Comparison of ENCODE assay signal across 10 mouse cellular contexts in the genomic region with DNA sequence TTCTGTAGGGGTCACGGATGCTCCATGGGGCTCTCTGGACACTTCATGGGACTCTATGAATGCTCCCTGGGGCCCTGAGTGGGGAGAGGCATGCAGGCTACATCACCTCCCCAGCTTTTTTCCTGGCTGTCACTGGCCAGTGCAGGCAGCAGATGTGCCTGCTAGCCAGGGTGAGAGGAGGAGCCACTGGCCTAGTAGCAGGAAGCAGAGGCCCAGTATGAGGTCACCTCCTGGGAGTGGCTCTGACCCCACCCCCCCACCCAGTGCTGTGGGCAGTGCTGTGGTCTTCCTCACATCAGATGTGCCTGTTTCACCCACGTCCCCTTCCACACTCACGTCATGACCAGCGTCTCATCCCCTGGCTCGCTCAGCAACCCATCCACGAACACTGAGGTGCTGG.
DNase-seq lines count a peak whose midpoint lies in the region; ATAC-seq and TF ChIP-seq lines count a peak whose summit lies in the region.
"Had no signal": no experiment of that assay in that cellular context is flagged by ENCODE, and none has a peak within 500 bp of the region (broad histone marks: within the 10 kb centered on the region; RNA-seq: fewer than 3 reads in every experiment).

No protein-coding gene starts in this region.

- H3K4me2 ChIP-seq in hindbrain, embryonic 12.5 days (replicated peaks), result no peak overlapping the region
- no peak overlapping the region for H3K4me2 ChIP-seq in hindbrain, embryonic 16.5 days (ENCODE audit: low read length)
- H3K4me2 ChIP-seq in CH12.LX (ENCODE audit: insufficient read depth, low read depth, poor library complexity, severe bottlenecking), result no peak overlapping the region
- no peak overlapping the region for H3K4me2 ChIP-seq in midbrain, embryonic 14.5 days (ENCODE audit: low read length)
- H3K4me2 ChIP-seq: liver, embryonic 13.5 days had no signal

- H3K36me3 ChIP-seq in hindbrain, embryonic 12.5 days, result 0 out of 2 replicates have a peak, but pooled peaks cover 11% of the 10 kb centered on the region
- peaks cover 6% of the 10 kb centered on the region; the same call in 1 of the 2 replicates for H3K36me3 ChIP-seq in hindbrain, embryonic 16.5 days (ENCODE audit: control insufficient read depth, insufficient read depth, low read length)
- H3K36me3 ChIP-seq in CH12.LX (replicated peaks in 1 of 2; ENCODE audit: control insufficient read depth in 1 of 2, insufficient read depth in 1 of 2, low read length in 1 of 2), result no peaks in the 10 kb centered on the region
- peaks cover 10% of the 10 kb centered on the region; the same call in 1 of the 2 replicates for H3K36me3 ChIP-seq in midbrain, embryonic 14.5 days (ENCODE audit: control insufficient read depth, insufficient read depth, low read length)
- H3K36me3 ChIP-seq: G1E; liver, embryonic 13.5 days had no signal

- WGBS in hindbrain, embryonic 12.5 days, result 94% methylated on average over 6 of the region's 6 CpGs
- WGBS in hindbrain, embryonic 16.5 days, result 94% methylated on average over 6 of the region's 6 CpGs
- whole genome bisulfite sequencing in midbrain, embryonic 14.5 days, result 91% methylated on average over 6 of the region's 6 CpGs

- peaks cover 17% of the 10 kb centered on the region for H3K4me1 ChIP-seq in hindbrain, embryonic 12.5 days
- peaks cover 17% of the 10 kb centered on the region for H3K4me1 ChIP-seq in hindbrain, embryonic 16.5 days (ENCODE audit: control insufficient read depth, insufficient read depth, low read depth, low read length)
- peaks cover 3% of the 10 kb centered on the region in 2 experiments; a peak in 2 of 4 replicates for H3K4me1 ChIP-seq in CH12.LX (ENCODE audit: control insufficient read depth in 1 of 2, insufficient read depth in 2 of 2)
- H3K4me1 ChIP-seq in midbrain, embryonic 14.5 days (ENCODE audit: control insufficient read depth, insufficient read depth, low read length), result peaks cover 17% of the 10 kb centered on the region
- H3K4me1 ChIP-seq: liver, embryonic 13.5 days had no signal

- no peak overlapping the region for H3K4me3 ChIP-seq in hindbrain, embryonic 12.5 days
- no peak overlapping the region for H3K4me3 ChIP-seq in hindbrain, embryonic 16.5 days (ENCODE audit: low read length)
- H3K4me3 ChIP-seq in CH12.LX (replicated peaks in 1 of 3; ENCODE audit: low read depth in 2 of 3, low read length in 2 of 3, poor library complexity in 1 of 3), result peak overlapping the region; percentile 13 to 38 (median 30)
- H3K4me3 ChIP-seq in midbrain, embryonic 14.5 days (replicated peaks; ENCODE audit: low read depth, low read length), result no peak overlapping the region
- H3K4me3 ChIP-seq: liver, embryonic 13.5 days had no signal

- no peaks in the 10 kb centered on the region for H3K9me3 ChIP-seq in hindbrain, embryonic 12.5 days (replicated peaks)
- H3K9me3 ChIP-seq in hindbrain, embryonic 16.5 days (ENCODE audit: control insufficient read depth, low read length), result no peaks in the 10 kb centered on the region
- no peaks in the 10 kb centered on the region for H3K9me3 ChIP-seq in CH12.LX (replicated peaks; ENCODE audit: low read length)
- no peaks in the 10 kb centered on the region for H3K9me3 ChIP-seq in midbrain, embryonic 14.5 days (ENCODE audit: control insufficient read depth, low read length)
- H3K9me3 ChIP-seq: G1E; liver, embryonic 13.5 days had no signal

- TF ChIP-seq RAD21 in CH12.LX (IDR thresholded peaks at IDR 0.05; ENCODE audit: low read depth, low read length), result no peak

- no peak for ATAC-seq in hindbrain, embryonic 12.5 days (ENCODE audit: low FRiP score)
- no peak for ATAC-seq in hindbrain, embryonic 16.5 days
- ATAC-seq in midbrain, embryonic 14.5 days (ENCODE audit: low FRiP score, low TSS enrichment), result no peak

- H3K27me3 ChIP-seq in hindbrain, embryonic 12.5 days, result no peaks in the 10 kb centered on the region
- H3K27me3 ChIP-seq in hindbrain, embryonic 16.5 days (replicated peaks; ENCODE audit: control insufficient read depth, insufficient read depth, low read length), result no peaks in the 10 kb centered on the region; the same call in 1 of the 2 replicates
- peaks cover 67% of the 10 kb centered on the region for H3K27me3 ChIP-seq in CH12.LX (replicated peaks)
- H3K27me3 ChIP-seq in midbrain, embryonic 14.5 days (ENCODE audit: control insufficient read depth, insufficient read depth, low read length), result no peaks in the 10 kb centered on the region
- H3K27me3 ChIP-seq: liver, embryonic 13.5 days had no signal

- in situ Hi-C loops in CH12.LX (cut with MboI; ENCODE audit: low pct_ligation_motif_present, low pct_unique_long_range_greater_than_20kb, low sequenced_read_pairs), result no loop called here

- no peak for TF ChIP-seq CTCF in CH12.LX (conservative IDR thresholded peaks at IDR 0.05 in 1 of 2, IDR thresholded peaks at IDR 0.05 in 1 of 2; ENCODE audit: low read depth in 2 of 2, low read length in 2 of 2)

- no peaks in the 10 kb centered on the region for H3K79me2 ChIP-seq in CH12.LX (replicated peaks; ENCODE audit: control insufficient read depth, extremely low read depth, insufficient read depth, poor library complexity, severe bottlenecking)

- 0 out of 2 replicates have a peak overlapping the region, but pooled peaks have one; percentile 4 for H3K9ac ChIP-seq in hindbrain, embryonic 12.5 days
- no peak overlapping the region for H3K9ac ChIP-seq in hindbrain, embryonic 16.5 days (ENCODE audit: low read depth, low read length)
- H3K9ac ChIP-seq in CH12.LX (ENCODE audit: insufficient read depth, low read depth), result no peak overlapping the region
- no peak overlapping the region for H3K9ac ChIP-seq in midbrain, embryonic 14.5 days (replicated peaks; ENCODE audit: low read length)
- H3K9ac ChIP-seq: liver, embryonic 13.5 days had no signal

- DNase-seq in 3134 (ENCODE audit: extremely low read depth, insufficient read length, low spot score), result peak; percentile 23
- DNase-seq in CH12.LX (ENCODE audit: extremely low read depth), result peak; percentile 15
- no peak for DNase-seq in midbrain, embryonic 14.5 days
- DNase-seq in cerebellum, adult 8-10 months, result no peak
- DNase-seq in gastrocnemius, adult 18-20 months (ENCODE audit: low spot score), result no peak
- DNase-seq: liver, embryonic 13.5 days; right cerebral cortex, postnatal 14 days had no signal

- dilution Hi-C loops in CH12.LX (cut with MboI; ENCODE audit: extremely low pct_ligation_motif_present, extremely low pct_unique_long_range_greater_than_20kb, low sequenced_read_pairs), result no loop called here

- H3K27ac ChIP-seq in hindbrain, embryonic 12.5 days, result peak overlapping the region; percentile 67; the same call in 1 of the 2 replicates
- no peak overlapping the region for H3K27ac ChIP-seq in hindbrain, embryonic 16.5 days (ENCODE audit: low read depth, low read length)
- no peak overlapping the region for H3K27ac ChIP-seq in CH12.LX (ENCODE audit: insufficient read depth, low read depth)
- H3K27ac ChIP-seq in midbrain, embryonic 14.5 days (replicated peaks; ENCODE audit: low read depth, low read length), result peak overlapping the region; percentile 70; the same call in 1 of the 2 replicates
- H3K27ac ChIP-seq: liver, embryonic 13.5 days had no signal

- no peak for TF ChIP-seq EP300 in CH12.LX (IDR thresholded peaks at IDR 0.05; ENCODE audit: low read length)

- peak; percentile 33; the same call in 1 of the 2 replicates for TF ChIP-seq POLR2A in CH12.LX (IDR thresholded peaks at IDR 0.05; ENCODE audit: low read depth, low read length)

TF ChIP-seq in CH12.LX, 34 proteins besides CTCF, POLR2A, EP300 and RAD21:
- no peak for TF ChIP-seq SMC3 (IDR thresholded peaks at IDR 0.05; ENCODE audit: low read depth, low read length)
- no peak for TF ChIP-seq MAFK (IDR thresholded peaks at IDR 0.05; ENCODE audit: insufficient replicate concordance, low read length)
- TF ChIP-seq NELFE (IDR thresholded peaks at IDR 0.05; ENCODE audit: low read depth, low read length), result 0 out of 2 replicates have a peak, but pooled peaks have one; percentile 19
- TF ChIP-seq NRF1 (IDR thresholded peaks at IDR 0.05; ENCODE audit: low read depth, low read length), result no peak

Comparison
In these comparisons a context has a peak if more than half of its experiments do, and no peak if none do; other contexts are left out.
1. H3K27ac ChIP-seq: peak in hindbrain, embryonic 12.5 days (single experiment) and midbrain, embryonic 14.5 days (single experiment); none in hindbrain, embryonic 16.5 days (single experiment) and CH12.LX (single experiment).
2. H3K4me3 ChIP-seq: peak in CH12.LX (3 of 3); none in hindbrain, embryonic 12.5 days (single experiment), hindbrain, embryonic 16.5 days (single experiment) and midbrain, embryonic 14.5 days (single experiment).
3. DNase-seq: peak in 3134 (single experiment) and CH12.LX (single experiment); none in midbrain, embryonic 14.5 days (single experiment), cerebellum, adult 8-10 months (single experiment) and gastrocnemius, adult 18-20 months (single experiment).